Mouse (Mus musculus) G1E (cell line): ENCODE measurements at regions not wholly inside any gene's neighbourhood (a gene's known extent, or its start where the extent isn't known, plus 50 kb on each side); places are given as distances from the start of the nearest gene placed in this dataset.

Experiments used
- CTCF ChIP-seq: IDR thresholded peaks from 2 replicates; pipeline ENCODE4 v1.5.1; 2012; ENCODE audit warnings: low read depth, low read length, inconsistent platforms, mixed read lengths
- GATA1 ChIP-seq: IDR thresholded peaks from 2 replicates; pipeline ENCODE4 v1.6.1; 2012; ENCODE audit warnings: borderline replicate concordance, low read length, inconsistent platforms, mixed read lengths

DNA sequence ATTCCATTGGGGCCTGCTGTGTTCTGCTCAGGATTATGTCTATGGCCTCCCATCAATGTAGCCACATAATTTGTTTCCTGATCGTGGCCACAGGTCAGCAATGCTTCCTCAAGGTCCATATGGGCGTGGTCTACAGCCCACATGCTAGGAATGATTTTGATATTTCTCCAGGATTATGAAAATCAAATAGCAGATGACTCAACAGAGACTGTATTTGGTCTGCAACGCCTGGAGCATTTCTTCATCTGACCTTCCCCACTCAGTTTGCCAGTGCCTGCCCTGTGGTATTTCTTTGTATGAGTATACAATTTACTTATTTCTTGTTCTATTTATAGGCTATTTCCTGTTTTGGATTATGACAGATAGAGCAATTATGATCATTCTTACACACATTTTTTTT lies 145.7 kb downstream of the Gm11077 start:
- TF ChIP-seq CTCF: no peak
- no peak for TF ChIP-seq GATA1
